Mouse (Mus musculus) CH12.LX (cell line): ENCODE results near the gene Cdadc1. TPM values are rescaled to one million over a fixed set of nuclear protein-coding genes. Genes with fewer than 3 reads are reported as not detected.

ENCODE experiments used
- DNase-seq: peaks from one replicate; pipeline ENCODE4 v3.0.0-alpha.2; 2013; ENCODE audit errors: extremely low read depth
- H3K27ac ChIP-seq: 2 replicates; pipeline ENCODE4 v1.5.1; 2012; ENCODE audit warnings: low read depth, mild to moderate bottlenecking, control low read depth, moderate library complexity; ENCODE audit not compliant: insufficient read depth
- H3K27me3 ChIP-seq: replicated peaks from 2 replicates; pipeline ENCODE3; 2012; ENCODE audit warnings: inconsistent platforms
- H3K36me3 ChIP-seq, 2 experiments: replicated peaks in 1 of 2; 2 replicates each; pipeline versions ENCODE3 to v1.6.1; 2012; ENCODE audit warnings: inconsistent platforms in 1 of 2, low read length in 1 of 2, mild to moderate bottlenecking in 1 of 2, mixed read lengths in 1 of 2, moderate library complexity in 1 of 2; ENCODE audit not compliant: control insufficient read depth in 1 of 2, insufficient read depth in 1 of 2
- H3K4me1 ChIP-seq, 2 experiments: 2 replicates each; pipeline ENCODE4 v1.6.1; 2012; ENCODE audit warnings: inconsistent platforms in 1 of 2, moderate library complexity in 1 of 2; ENCODE audit not compliant: insufficient read depth in 2 of 2, control insufficient read depth in 1 of 2
- H3K4me2 ChIP-seq: 2 replicates; pipeline ENCODE4 v1.6.1; 2012; ENCODE audit warnings: low read depth, mild to moderate bottlenecking, control low read depth; ENCODE audit not compliant: poor library complexity, insufficient read depth, severe bottlenecking
- H3K4me3 ChIP-seq, 3 experiments: fragments of 150-350 bp in 1 of 3; sonication (generic) in 1 of 3; replicated peaks in 1 of 3; 2 replicates each; pipeline versions ENCODE3 to v1.5.1; 2011 to 2012; ENCODE audit warnings: low read depth in 2 of 3, low read length in 2 of 3, mild to moderate bottlenecking in 2 of 3, moderate library complexity in 2 of 3, control low read depth in 1 of 3, improper control_type of control experiment in 1 of 3, inconsistent platforms in 1 of 3, mixed read lengths in 1 of 3; ENCODE audit not compliant: poor library complexity in 1 of 3
- H3K79me2 ChIP-seq: replicated peaks from 2 replicates; pipeline ENCODE4 v1.6.1; 2012; ENCODE audit warnings: mild to moderate bottlenecking, moderate library complexity; ENCODE audit not compliant: control insufficient read depth, poor library complexity, insufficient read depth, severe bottlenecking; ENCODE audit errors: extremely low read depth
- H3K9ac ChIP-seq: 2 replicates; pipeline ENCODE4 v1.6.1; 2012; ENCODE audit warnings: low read depth, mild to moderate bottlenecking, control low read depth, moderate library complexity; ENCODE audit not compliant: insufficient read depth
- H3K9me3 ChIP-seq: replicated peaks from 2 replicates; pipeline ENCODE3; 2012; ENCODE audit warnings: low read length, inconsistent platforms, mixed read lengths
- BHLHE40 ChIP-seq: IDR thresholded peaks from 2 replicates; pipeline ENCODE4 v1.6.1; 2011; ENCODE audit warnings: mild to moderate bottlenecking, low read depth, low read length, improper control_type of control experiment
- CHD2 ChIP-seq: IDR thresholded peaks from 2 replicates; pipeline ENCODE4 v1.6.1; 2011; ENCODE audit warnings: low read length, improper control_type of control experiment
- ELF1 ChIP-seq: IDR thresholded peaks from 2 replicates; pipeline ENCODE4 v1.6.1; 2014; ENCODE audit warnings: low read depth, mild to moderate bottlenecking, inconsistent platforms, low read length, improper control_type of control experiment
- ETS1 ChIP-seq: conservative IDR thresholded peaks from 2 replicates; pipeline ENCODE4 v1.6.1; 2012; ENCODE audit warnings: low read depth, mild to moderate bottlenecking, inconsistent platforms, low read length, improper control_type of control experiment, moderate library complexity
- HCFC1 ChIP-seq: IDR thresholded peaks from 2 replicates; pipeline ENCODE4 v1.6.1; 2012; ENCODE audit warnings: low read depth, mild to moderate bottlenecking, inconsistent platforms, low read length, improper control_type of control experiment
- JUND ChIP-seq: conservative IDR thresholded peaks from 2 replicates; pipeline ENCODE4 v1.6.1; 2011; ENCODE audit warnings: low read depth, low read length, improper control_type of control experiment
- KAT2A ChIP-seq: IDR thresholded peaks from 2 replicates; pipeline ENCODE4 v1.6.1; 2012; ENCODE audit warnings: low read length, improper control_type of control experiment, inconsistent platforms; ENCODE audit not compliant: insufficient replicate concordance
- MAFK ChIP-seq: IDR thresholded peaks from 2 replicates; pipeline ENCODE4 v1.6.1; 2011; ENCODE audit warnings: low read length, improper control_type of control experiment; ENCODE audit not compliant: insufficient replicate concordance
- MAX ChIP-seq: IDR thresholded peaks from 2 replicates; pipeline ENCODE4 v1.6.1; 2011; ENCODE audit warnings: low read length, improper control_type of control experiment
- MXI1 ChIP-seq: IDR thresholded peaks from 2 replicates; pipeline ENCODE4 v1.6.1; 2011; ENCODE audit warnings: mild to moderate bottlenecking, low read depth, low read length, improper control_type of control experiment
- PAX5 ChIP-seq: IDR thresholded peaks from 2 replicates; pipeline ENCODE4 v1.6.1; 2012; ENCODE audit warnings: low read length, inconsistent platforms, mixed read lengths
- POLR2A ChIP-seq: IDR thresholded peaks from 2 replicates; pipeline ENCODE4 v1.6.1; 2011; ENCODE audit warnings: low read depth, mild to moderate bottlenecking, improper control_type of control experiment, low read length
- TBP ChIP-seq: conservative IDR thresholded peaks from 2 replicates; pipeline ENCODE4 v1.6.1; 2011; ENCODE audit warnings: low read depth, low read length, improper control_type of control experiment
- USF1 ChIP-seq: IDR thresholded peaks from 2 replicates; pipeline ENCODE4 v1.6.1; 2014; ENCODE audit warnings: low read depth, mild to moderate bottlenecking, inconsistent platforms, low read length, improper control_type of control experiment
- USF2 ChIP-seq: conservative IDR thresholded peaks from 2 replicates; pipeline ENCODE4 v1.6.1; 2011; ENCODE audit warnings: low read depth, low read length, improper control_type of control experiment
- ZKSCAN1 ChIP-seq: IDR thresholded peaks from 2 replicates; pipeline ENCODE4 v1.6.1; 2012; ENCODE audit warnings: low read depth, inconsistent platforms, low read length, improper control_type of control experiment, borderline replicate concordance
- ZMIZ1 ChIP-seq: IDR thresholded peaks from 2 replicates; pipeline ENCODE4 v1.6.1; 2012; ENCODE audit warnings: low read depth, mild to moderate bottlenecking, inconsistent platforms, low read length, improper control_type of control experiment
- ZNF384 ChIP-seq: IDR thresholded peaks from 2 replicates; pipeline ENCODE4 v1.6.1; 2012; ENCODE audit warnings: low read depth, low read length, improper control_type of control experiment, inconsistent platforms
- dilution Hi-C: fragments of 300-500 bp; cut with MboI; formaldehyde crosslinking; loops from 2 replicates; pipeline ENCODE4 v1.14.3; 2020; ENCODE audit warnings: low sequenced_read_pairs; ENCODE audit not compliant: extremely low pct_unique_long_range_greater_than_20kb, extremely low pct_ligation_motif_present
- in situ Hi-C: fragments of 300-500 bp; cut with MboI; formaldehyde crosslinking; loops from 3 replicates; pipeline ENCODE4 v1.14.3; 2019; ENCODE audit warnings: low sequenced_read_pairs, low pct_ligation_motif_present, low pct_unique_long_range_greater_than_20kb, mixed read lengths
- polyA plus RNA-seq: library from polyadenylated mRNA; unstranded; fragments of >175 nt; gene quantifications from 2 replicates; pipeline ENCODE4 v1.2.1, GENCODE M21; 2012; ENCODE audit warnings: low read depth; ENCODE audit not compliant: insufficient read length
- total RNA-seq, 2 experiments: library from RNA; depleted of rRNA; stranded (reverse); fragments of 300-350 nt in 1 of 2; fragments of >200 nt in 1 of 2; gene quantifications; 2 replicates each; pipeline ENCODE4 v1.2.3; 2012 to 2014

Gene Cdadc1
- total and polyA plus RNA-seq, 3 experiments = 5.3 to 21.7 (median 11.0) TPM

DNA sequence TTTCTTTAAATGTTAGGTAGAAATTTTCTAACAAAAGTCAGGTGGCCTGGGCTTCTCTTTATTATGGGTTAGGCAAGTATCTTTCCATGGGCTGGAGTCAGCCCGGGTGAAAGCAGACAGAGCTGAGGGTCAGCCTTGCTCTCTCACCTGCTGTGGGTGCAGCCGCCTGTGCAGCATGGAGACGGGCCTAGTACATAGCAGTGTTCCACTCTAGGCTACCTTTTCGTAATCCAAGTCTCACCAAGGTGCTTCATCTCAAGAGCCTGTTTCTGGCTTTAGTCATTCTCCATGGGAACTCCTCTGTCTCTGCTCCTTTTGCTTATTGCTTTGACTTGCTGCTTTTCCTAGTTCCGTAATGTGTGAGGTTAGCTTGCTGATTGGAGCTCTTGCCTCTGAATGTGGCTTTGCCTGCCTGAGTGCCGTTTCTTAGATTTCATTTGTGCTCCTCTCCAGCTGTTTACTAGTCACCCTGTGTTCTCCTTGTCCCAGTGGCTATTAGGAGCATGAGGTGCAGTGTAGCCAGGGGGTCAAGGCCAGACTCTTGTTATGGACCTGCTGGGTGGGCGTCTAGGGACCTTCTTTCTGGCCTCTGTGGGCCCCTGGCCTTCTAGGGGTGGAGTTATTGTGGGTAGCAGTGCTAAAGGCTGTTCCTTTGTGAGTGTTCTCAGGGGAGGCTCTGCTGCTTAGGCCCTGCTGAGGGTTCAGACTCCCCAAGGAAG lies 51.4 kb downstream of the Cdadc1 start:
- Histone ChIP-seq H3K27me3 (no peaks in the 10 kb centered on the region), H3K4me2 (no peak overlapping the region), H3K9me3 (no peaks in the 10 kb centered on the region), H3K27ac (no peak overlapping the region), H3K9ac (no peak overlapping the region), H3K4me1 (peaks cover 4 to 23% of the 10 kb centered on the region in 2 experiments), H3K4me3 (no peak overlapping the region), H3K36me3 (peaks cover 5 to 64% of the 10 kb centered on the region in 2 experiments), H3K79me2 (no peaks in the 10 kb centered on the region)
- dilution Hi-C loops (no loop called here), in situ Hi-C loops (no loop called here)
- TF ChIP-seq ETS1 (no peak), ZMIZ1 (no peak), ELF1 (no peak), ZKSCAN1 (no peak), ZNF384 (no peak), HCFC1 (no peak), POLR2A (no peak), CHD2 (no peak), PAX5 (no peak), MAX (no peak), MAFK (no peak), JUND (no peak), USF1 (no peak), BHLHE40 (no peak), KAT2A (no peak)
- DNase-seq = no peak

GRCm38 (mm10) chr14:59543956-59544355 lies 53.8 kb downstream of the Cdadc1 start:
- Histone ChIP-seq H3K4me2 (no peak overlapping the region), H3K9ac (no peak overlapping the region), H3K27ac (no peak overlapping the region), H3K79me2 (no peaks in the 10 kb centered on the region), H3K36me3 (peaks cover 17 to 67% of the 10 kb centered on the region in 2 experiments), H3K27me3 (no peaks in the 10 kb centered on the region), H3K4me3 (no peak overlapping the region), H3K4me1 (peaks cover 4 to 23% of the 10 kb centered on the region in 2 experiments), H3K9me3 (no peaks in the 10 kb centered on the region)
- dilution Hi-C loops = no loop called here
- TF ChIP-seq POLR2A = no peak
- no peak for TF ChIP-seq USF2
- TF ChIP-seq MXI1 = no peak
- TF ChIP-seq BHLHE40 = no peak
- TF ChIP-seq TBP = no peak
- no peak for DNase-seq
- in situ Hi-C loops = no loop called here
